Mouse (Mus musculus): ENCODE data around the gene Rpl27a.

- no peak for TF ChIP-seq EP300 (IDR thresholded peaks at IDR 0.05)
- TF ChIP-seq CTCF (IDR thresholded peaks at IDR 0.05): no peak
Observed at GRCm38 (mm10) chr7:109523304-109523703, 4.4 kb downstream of the Rpl27a start.

All from lung, postnatal 0 days (tissue).